Mouse (Mus musculus): ENCODE measurements around the gene Olfr1206. TPM values are rescaled to one million over a fixed set of nuclear protein-coding genes. Genes with fewer than 3 reads are reported as not detected.

Olfr1206 gene
- polyA plus RNA-seq, 2 experiments, result not detected

GRCm38 (mm10) chr2:88902211-88902610 lies 39.2 kb downstream of the Olfr1206 start, which contains the start of gene Olfr1208:
TSS of gene Olfr1208 (minus strand) at chr2:88902311.
- no peak for TF ChIP-seq EP300 (IDR thresholded peaks at IDR 0.05; ENCODE audit: low read depth)
- no peak for TF ChIP-seq CTCF (IDR thresholded peaks at IDR 0.05; ENCODE audit: low read depth)
- H3K9ac ChIP-seq (replicated peaks), result no peak within 1 kb of the TSS
- no peak within 1 kb of the TSS for H3K27ac ChIP-seq
- no peak within 1 kb of the TSS for H3K4me2 ChIP-seq (ENCODE audit: low read depth)
- H3K9me3 ChIP-seq (ENCODE audit: control insufficient read depth, low read length), result no peaks in the 10 kb centered on the region
- H3K4me3 ChIP-seq (ENCODE audit: insufficient read depth in 1 of 2, low read depth in 2 of 2, low read length in 2 of 2), result no peak within 1 kb of the TSS
- no peaks in the 10 kb centered on the region for H3K36me3 ChIP-seq (replicated peaks; ENCODE audit: control insufficient read depth, insufficient read depth, low read depth)
- no peaks in the 10 kb centered on the region for H3K27me3 ChIP-seq (ENCODE audit: control insufficient read depth, insufficient read depth, low read length)
- H3K4me1 ChIP-seq (replicated peaks; ENCODE audit: control insufficient read depth in 2 of 2, insufficient read depth in 2 of 2, low read length in 1 of 2), result no peaks in the 10 kb centered on the region
- ATAC-seq (ENCODE audit: insufficient read depth) (no peak), DNase-seq (ENCODE audit: low read depth in 3 of 3, low spot score in 3 of 3) (no peak)

GRCm38 (mm10) chr2:88915057-88915456 lies 52.0 kb downstream of the Olfr1206 start, which contains the start of gene Olfr1209:
TSS of gene Olfr1209 (minus strand) at chr2:88915157.
- ATAC-seq (ENCODE audit: insufficient read depth) (no peak), DNase-seq (ENCODE audit: low read depth in 3 of 3, low spot score in 3 of 3) (no peak)
- Histone ChIP-seq H3K27ac (no peak within 1 kb of the TSS), H3K36me3 (replicated peaks; ENCODE audit: control insufficient read depth, insufficient read depth, low read depth) (no peaks in the 10 kb centered on the region), H3K27me3 (ENCODE audit: control insufficient read depth, insufficient read depth, low read length) (no peaks in the 10 kb centered on the region), H3K4me1 (replicated peaks; ENCODE audit: control insufficient read depth in 2 of 2, insufficient read depth in 2 of 2, low read length in 1 of 2) (no peaks in the 10 kb centered on the region), H3K4me3 (ENCODE audit: insufficient read depth in 1 of 2, low read depth in 2 of 2, low read length in 2 of 2) (no peak within 1 kb of the TSS), H3K9ac (replicated peaks) (no peak within 1 kb of the TSS), H3K9me3 (ENCODE audit: control insufficient read depth, low read length) (no peaks in the 10 kb centered on the region), H3K4me2 (ENCODE audit: low read depth) (no peak within 1 kb of the TSS)
- WGBS (ENCODE audit: insufficient replicate concordance), result 66% methylated on average over 3 of the region's 3 CpGs
- no peak for TF ChIP-seq CTCF (IDR thresholded peaks at IDR 0.05; ENCODE audit: low read depth)
- TF ChIP-seq EP300 (IDR thresholded peaks at IDR 0.05; ENCODE audit: low read depth), result no peak

Other genes with a start within 250 kb of the Olfr1206 start
- not detected in 2 replicates for gene Olfr1191-ps1, start 222.7 kb upstream of the Olfr1206 start, polyA plus RNA-seq (2012; rRNA removed)
- gene Olfr1191-ps1, start 222.7 kb upstream of the Olfr1206 start, polyA plus RNA-seq (2014; fragmentation: Nextera tagmentation; extraction: Ambion mirVana), result not detected in 2 replicates
- gene Olfr1192-ps1, start 214.7 kb upstream of the Olfr1206 start, polyA plus RNA-seq (2012; rRNA removed), result not detected in 2 replicates
- gene Olfr1192-ps1, start 214.7 kb upstream of the Olfr1206 start, polyA plus RNA-seq (2014; fragmentation: Nextera tagmentation; extraction: Ambion mirVana), result not detected in 2 replicates
- gene Olfr1193, start 187.6 kb upstream of the Olfr1206 start, polyA plus RNA-seq (2012; rRNA removed), result not detected in 2 replicates
- not detected in 2 replicates for gene Olfr1193, start 187.6 kb upstream of the Olfr1206 start, polyA plus RNA-seq (2014; fragmentation: Nextera tagmentation; extraction: Ambion mirVana)
- not detected in 2 replicates for gene Olfr1195, start 174.0 kb upstream of the Olfr1206 start, polyA plus RNA-seq (2012; rRNA removed)
- not detected in 2 replicates for gene Olfr1195, start 174.0 kb upstream of the Olfr1206 start, polyA plus RNA-seq (2014; fragmentation: Nextera tagmentation; extraction: Ambion mirVana)
- not detected in 2 replicates for gene Olfr1196, start 158.6 kb upstream of the Olfr1206 start, polyA plus RNA-seq (2012; rRNA removed)
- gene Olfr1196, start 158.6 kb upstream of the Olfr1206 start, polyA plus RNA-seq (2014; fragmentation: Nextera tagmentation; extraction: Ambion mirVana), result not detected in 2 replicates
- gene Olfr1197, start 130.9 kb upstream of the Olfr1206 start, polyA plus RNA-seq (2012; rRNA removed), result not detected in 2 replicates
- not detected in 2 replicates for gene Olfr1197, start 130.9 kb upstream of the Olfr1206 start, polyA plus RNA-seq (2014; fragmentation: Nextera tagmentation; extraction: Ambion mirVana)
- not detected in 2 replicates for gene Olfr1198, start 111.9 kb upstream of the Olfr1206 start, polyA plus RNA-seq (2012; rRNA removed)
- not detected in 2 replicates for gene Olfr1198, start 111.9 kb upstream of the Olfr1206 start, polyA plus RNA-seq (2014; fragmentation: Nextera tagmentation; extraction: Ambion mirVana)
- not detected in 2 replicates for gene Olfr1199, start 102.8 kb upstream of the Olfr1206 start, polyA plus RNA-seq (2012; rRNA removed)
- not detected in 2 replicates for gene Olfr1199, start 102.8 kb upstream of the Olfr1206 start, polyA plus RNA-seq (2014; fragmentation: Nextera tagmentation; extraction: Ambion mirVana)
- gene Olfr1200, start 92.7 kb upstream of the Olfr1206 start, polyA plus RNA-seq (2012; rRNA removed), result not detected in 2 replicates
- gene Olfr1200, start 92.7 kb upstream of the Olfr1206 start, polyA plus RNA-seq (2014; fragmentation: Nextera tagmentation; extraction: Ambion mirVana), result not detected in 2 replicates
- gene Olfr1201, start 70.2 kb upstream of the Olfr1206 start, polyA plus RNA-seq (2012; rRNA removed), result not detected in 2 replicates
- not detected in 2 replicates for gene Olfr1201, start 70.2 kb upstream of the Olfr1206 start, polyA plus RNA-seq (2014; fragmentation: Nextera tagmentation; extraction: Ambion mirVana)
- not detected in 2 replicates for gene Olfr1202, start 48.7 kb upstream of the Olfr1206 start, polyA plus RNA-seq (2012; rRNA removed)
- gene Olfr1202, start 48.7 kb upstream of the Olfr1206 start, polyA plus RNA-seq (2014; fragmentation: Nextera tagmentation; extraction: Ambion mirVana), result not detected in 2 replicates
- gene Olfr1205, start 33.5 kb upstream of the Olfr1206 start, polyA plus RNA-seq (2012; rRNA removed), result not detected in 2 replicates
- gene Olfr1205, start 33.5 kb upstream of the Olfr1206 start, polyA plus RNA-seq (2014; fragmentation: Nextera tagmentation; extraction: Ambion mirVana), result not detected in 2 replicates
- gene Olfr1204, start 13.9 kb upstream of the Olfr1206 start, polyA plus RNA-seq (2012; rRNA removed), result not detected in 2 replicates
- gene Olfr1204, start 13.9 kb upstream of the Olfr1206 start, polyA plus RNA-seq (2014; fragmentation: Nextera tagmentation; extraction: Ambion mirVana), result not detected in 2 replicates
- not detected in 2 replicates for gene Olfr1208, start 39.1 kb downstream of the Olfr1206 start, polyA plus RNA-seq (2012; rRNA removed)
- gene Olfr1208, start 39.1 kb downstream of the Olfr1206 start, polyA plus RNA-seq (2014; fragmentation: Nextera tagmentation; extraction: Ambion mirVana), result not detected in 2 replicates
- not detected in 2 replicates for gene Olfr1209, start 51.9 kb downstream of the Olfr1206 start, polyA plus RNA-seq (2012; rRNA removed)
- not detected in 2 replicates for gene Olfr1209, start 51.9 kb downstream of the Olfr1206 start, polyA plus RNA-seq (2014; fragmentation: Nextera tagmentation; extraction: Ambion mirVana)
- not detected in 2 replicates for gene Olfr1211, start 74.9 kb downstream of the Olfr1206 start, polyA plus RNA-seq (2012; rRNA removed)
- not detected in 2 replicates for gene Olfr1211, start 74.9 kb downstream of the Olfr1206 start, polyA plus RNA-seq (2014; fragmentation: Nextera tagmentation; extraction: Ambion mirVana)
- not detected in 2 replicates for gene Olfr1212, start 90.7 kb downstream of the Olfr1206 start, polyA plus RNA-seq (2012; rRNA removed)
- not detected in 2 replicates for gene Olfr1212, start 90.7 kb downstream of the Olfr1206 start, polyA plus RNA-seq (2014; fragmentation: Nextera tagmentation; extraction: Ambion mirVana)
- not detected in 2 replicates for gene Gm13762, start 117.0 kb downstream of the Olfr1206 start, polyA plus RNA-seq (2012; rRNA removed)
- gene Gm13762, start 117.0 kb downstream of the Olfr1206 start, polyA plus RNA-seq (2014; fragmentation: Nextera tagmentation; extraction: Ambion mirVana), result not detected in 2 replicates
- gene Olfr1214, start 129.4 kb downstream of the Olfr1206 start, polyA plus RNA-seq (2012; rRNA removed), result not detected in 2 replicates
- gene Olfr1214, start 129.4 kb downstream of the Olfr1206 start, polyA plus RNA-seq (2014; fragmentation: Nextera tagmentation; extraction: Ambion mirVana), result not detected in 2 replicates
- not detected in 2 replicates for gene Olfr1215, start 143.7 kb downstream of the Olfr1206 start, polyA plus RNA-seq (2012; rRNA removed)
- not detected in 2 replicates for gene Olfr1215, start 143.7 kb downstream of the Olfr1206 start, polyA plus RNA-seq (2014; fragmentation: Nextera tagmentation; extraction: Ambion mirVana)
- not detected in 2 replicates for gene Olfr1216, start 155.1 kb downstream of the Olfr1206 start, polyA plus RNA-seq (2012; rRNA removed)
- not detected in 2 replicates for gene Olfr1216, start 155.1 kb downstream of the Olfr1206 start, polyA plus RNA-seq (2014; fragmentation: Nextera tagmentation; extraction: Ambion mirVana)
- not detected in 2 replicates for gene Olfr1217, start 168.8 kb downstream of the Olfr1206 start, polyA plus RNA-seq (2012; rRNA removed)
- gene Olfr1217, start 168.8 kb downstream of the Olfr1206 start, polyA plus RNA-seq (2014; fragmentation: Nextera tagmentation; extraction: Ambion mirVana), result not detected in 2 replicates
- not detected in 2 replicates for gene Olfr1218, start 198.0 kb downstream of the Olfr1206 start, polyA plus RNA-seq (2012; rRNA removed)
- gene Olfr1218, start 198.0 kb downstream of the Olfr1206 start, polyA plus RNA-seq (2014; fragmentation: Nextera tagmentation; extraction: Ambion mirVana), result not detected in 2 replicates
- gene Olfr1219, start 220.3 kb downstream of the Olfr1206 start, polyA plus RNA-seq (2012; rRNA removed), result not detected in 2 replicates
- not detected in 2 replicates for gene Olfr1219, start 220.3 kb downstream of the Olfr1206 start, polyA plus RNA-seq (2014; fragmentation: Nextera tagmentation; extraction: Ambion mirVana)
- not detected in 2 replicates for gene Olfr1220, start 243.6 kb downstream of the Olfr1206 start, polyA plus RNA-seq (2012; rRNA removed)
- not detected in 2 replicates for gene Olfr1220, start 243.6 kb downstream of the Olfr1206 start, polyA plus RNA-seq (2014; fragmentation: Nextera tagmentation; extraction: Ambion mirVana)